Mouse (Mus musculus): Measurements from ENCODE around the gene Smim9.

GRCm38 (mm10) chrX:75102293-75102692, 61.3 kb downstream of the Smim9 start:
- TF ChIP-seq CTCF (IDR thresholded peaks at IDR 0.05; ENCODE audit: low read depth) (no peak), EP300 (IDR thresholded peaks at IDR 0.05; ENCODE audit: low read depth) (no peak)
